Mouse (Mus musculus) erythroid progenitor cell, adult 5-6 weeks (primary cell): ENCODE results near the gene Acss1. TPM values are rescaled to one million over a fixed set of nuclear protein-coding genes. Genes with fewer than 3 reads are reported as not detected.

Experiments used
- ATAC-seq: replicated peaks from 2 replicates; pipeline ENCODE4 v1.8.0; 2016; ENCODE audit warnings: moderate number of reproducible peaks, mild to moderate bottlenecking, moderate TSS enrichment, inconsistent platforms; ENCODE audit not compliant: poor library complexity, low FRiP score, severe bottlenecking
- total RNA-seq, 2 experiments: library from RNA; stranded (forward) in 1 of 2; stranded (reverse) in 1 of 2; fragments of 150-400 nt in 1 of 2; fragments of 186-747, 209-891 nt in 1 of 2; gene quantifications; 2 replicates each; pipeline versions ENCODE4 v1.2.3 to v1.2.4; 2015 to 2017; ENCODE audit warnings: low replicate concordance in 2 of 2

Acss1 gene
- total RNA-seq (2015; ENCODE audit: low replicate concordance) (28.1 and 35.6 TPM in 2 replicates), total RNA-seq (2017; ENCODE audit: low replicate concordance) (34.8 and 43.3 TPM in 2 replicates)

- peak; percentile 71 for ATAC-seq
Measured at GRCm38 (mm10) chr2:150667820-150668766, at the start of gene Acss1. Gene Acss1, minus strand, starts transcription at chr2:150668500.

DNA sequence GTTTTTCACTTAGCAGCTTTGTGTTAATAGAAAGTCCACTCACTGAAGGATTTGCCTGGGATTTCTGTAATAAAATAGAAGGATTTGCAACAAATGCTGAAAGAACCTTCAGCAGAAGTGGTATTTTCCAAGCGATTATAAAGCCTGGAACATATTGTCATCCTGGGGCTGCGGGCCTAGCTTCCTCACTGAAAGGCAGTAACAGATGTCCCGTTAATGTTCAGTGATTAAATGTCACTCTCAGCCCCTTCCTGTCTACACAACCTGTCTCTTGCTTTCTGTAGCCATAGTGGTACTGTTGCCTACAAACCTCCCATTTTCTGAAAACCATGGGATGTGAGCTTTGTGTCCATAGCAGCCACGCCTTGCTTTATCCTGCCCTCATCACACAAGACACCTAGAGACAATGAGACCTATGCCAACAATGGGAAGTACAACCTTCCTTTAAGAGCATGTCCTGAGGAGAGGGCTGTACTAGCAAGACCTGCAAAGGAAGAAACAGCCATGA is 43.9 kb upstream of the Acss1 start:
- ATAC-seq: no peak

GRCm38 (mm10) chr2:150691481-150692170 is 23.3 kb upstream of the Acss1 start:
- no peak for ATAC-seq

- ATAC-seq: no peak
Measured at GRCm38 (mm10) chr2:150690216-150690615, 21.9 kb upstream of the Acss1 start.

- ATAC-seq: no peak
Measured at GRCm38 (mm10) chr2:150689223-150689800, 21.0 kb upstream of the Acss1 start, which contains the start of gene Vsx1. Gene Vsx1, minus strand, starts transcription at chr2:150689360.

- ATAC-seq: 0 out of 2 replicates have a peak, but pooled peaks have one; percentile 34
Measured at GRCm38 (mm10) chr2:150688541-150689186, 20.4 kb upstream of the Acss1 start.

DNA sequence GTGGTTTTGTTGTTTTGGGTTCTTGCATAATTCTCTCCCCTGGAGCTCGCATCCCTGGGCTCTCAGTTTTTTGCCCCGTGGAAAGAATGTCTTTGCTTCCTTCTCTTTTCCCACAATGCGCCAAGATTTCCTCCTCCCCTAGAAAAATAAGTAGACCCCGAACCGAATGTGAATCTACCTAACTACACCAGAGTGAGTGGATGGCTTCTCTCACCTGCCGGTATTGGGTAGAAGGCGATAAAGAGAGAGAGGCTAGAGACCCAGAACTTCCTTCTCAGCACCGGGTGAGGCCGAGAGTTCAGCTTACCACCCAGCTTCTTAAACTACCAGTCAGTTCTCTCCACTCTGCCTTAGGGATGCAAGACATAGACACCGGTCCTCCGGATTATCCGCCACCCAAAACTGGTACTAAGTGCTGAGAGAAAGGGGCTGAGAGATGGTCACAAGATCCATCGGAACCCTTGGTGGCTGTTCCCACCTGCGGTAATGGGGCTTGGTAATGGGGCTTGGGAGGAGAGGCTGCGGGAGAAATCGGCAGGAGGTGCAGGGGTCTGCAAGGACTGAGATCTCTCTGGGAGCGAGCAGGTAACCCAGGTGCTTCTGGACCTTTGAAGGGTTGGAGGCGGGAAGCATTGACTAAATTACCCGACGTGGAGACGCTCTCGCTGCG is 19.7 kb upstream of the Acss1 start:
- no peak for ATAC-seq

- no peak for ATAC-seq
Measured at GRCm38 (mm10) chr2:150685389-150685788, 17.1 kb upstream of the Acss1 start.

DNA sequence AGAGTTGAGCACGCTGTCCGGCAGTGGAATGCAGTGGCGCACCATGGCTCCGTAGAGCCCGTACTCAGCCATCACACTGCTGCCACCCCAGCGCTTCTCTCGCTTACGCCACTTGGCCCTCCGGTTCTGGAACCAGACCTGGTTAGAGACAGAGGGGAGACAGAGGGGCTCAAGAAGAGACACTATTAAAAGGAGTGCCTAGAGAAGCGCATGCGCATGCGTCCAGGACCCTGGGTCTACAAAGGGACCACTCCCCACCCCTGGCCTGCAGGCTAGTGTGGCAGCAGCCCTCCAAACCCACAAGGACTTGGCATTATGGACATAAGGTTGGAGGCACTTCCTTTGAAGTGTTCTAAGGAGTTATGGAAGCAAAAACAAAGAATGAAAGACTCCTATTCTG is 16.2 kb upstream of the Acss1 start:
- ATAC-seq: no peak

GRCm38 (mm10) chr2:150681581-150681980 is 13.3 kb upstream of the Acss1 start:
- ATAC-seq: no peak

- 0 out of 2 replicates have a peak, but pooled peaks have one; percentile 40 for ATAC-seq
Measured at GRCm38 (mm10) chr2:150678392-150678791, 10.1 kb upstream of the Acss1 start.

DNA sequence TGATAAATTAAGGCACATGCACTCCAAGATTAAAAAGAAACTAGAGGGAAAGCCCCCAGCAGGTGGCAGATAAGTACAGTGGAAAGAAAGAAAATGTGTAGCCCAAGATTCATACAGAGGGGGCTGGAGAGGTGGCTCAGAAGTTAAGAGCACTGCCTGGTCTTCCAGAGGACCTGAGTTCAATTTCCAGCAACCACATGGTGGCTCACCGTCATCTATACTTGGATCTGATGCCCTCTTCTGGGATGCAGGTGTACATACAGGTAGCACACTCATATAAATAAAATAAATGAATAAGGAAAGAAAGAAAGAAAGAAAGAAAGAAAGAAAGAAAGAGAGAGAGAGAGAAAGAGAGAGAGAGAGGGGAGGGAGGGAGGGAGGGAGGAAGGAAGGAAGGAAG is 7.2 kb upstream of the Acss1 start:
- ATAC-seq: no peak

GRCm38 (mm10) chr2:150674900-150675299 is 6.6 kb upstream of the Acss1 start:
- ATAC-seq: peak; percentile 73; the same call in 1 of the 2 replicates

GRCm38 (mm10) chr2:150673929-150674328 is 5.6 kb upstream of the Acss1 start:
- ATAC-seq: no peak

DNA sequence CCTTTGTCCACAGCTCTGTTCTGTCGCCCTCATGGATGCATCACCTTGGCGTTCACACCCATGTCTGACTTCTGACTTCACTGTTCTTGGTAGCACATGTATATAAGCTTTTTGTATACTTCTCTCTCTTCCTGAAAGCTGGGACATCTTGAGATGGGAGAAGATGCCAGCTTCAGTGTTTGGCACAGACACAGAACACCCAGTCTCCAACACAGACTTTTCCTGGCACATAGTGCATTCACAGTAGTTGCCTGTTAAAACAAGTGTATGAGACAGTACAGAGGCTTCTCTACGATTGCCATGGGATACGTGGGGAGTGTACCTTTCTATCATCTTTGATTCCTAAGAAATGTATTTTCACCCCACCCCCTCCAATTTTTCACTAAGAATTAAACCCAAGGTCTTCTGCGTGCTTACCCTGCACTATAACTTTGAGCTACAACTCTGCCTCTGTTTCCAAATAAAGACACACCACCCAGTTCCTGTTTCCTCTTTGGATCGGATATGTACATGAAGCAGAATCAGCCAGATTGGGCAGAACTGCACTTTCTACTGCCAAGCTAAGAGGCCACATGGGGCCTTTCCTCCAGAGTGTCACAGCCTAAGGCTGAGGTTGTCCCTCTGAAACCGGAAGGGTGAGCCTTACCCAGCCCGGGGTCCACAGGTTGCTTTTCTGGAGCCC is 3.5 kb upstream of the Acss1 start:
- no peak for ATAC-seq

GRCm38 (mm10) chr2:150670926-150671325 is 2.6 kb upstream of the Acss1 start:
- ATAC-seq: no peak

DNA sequence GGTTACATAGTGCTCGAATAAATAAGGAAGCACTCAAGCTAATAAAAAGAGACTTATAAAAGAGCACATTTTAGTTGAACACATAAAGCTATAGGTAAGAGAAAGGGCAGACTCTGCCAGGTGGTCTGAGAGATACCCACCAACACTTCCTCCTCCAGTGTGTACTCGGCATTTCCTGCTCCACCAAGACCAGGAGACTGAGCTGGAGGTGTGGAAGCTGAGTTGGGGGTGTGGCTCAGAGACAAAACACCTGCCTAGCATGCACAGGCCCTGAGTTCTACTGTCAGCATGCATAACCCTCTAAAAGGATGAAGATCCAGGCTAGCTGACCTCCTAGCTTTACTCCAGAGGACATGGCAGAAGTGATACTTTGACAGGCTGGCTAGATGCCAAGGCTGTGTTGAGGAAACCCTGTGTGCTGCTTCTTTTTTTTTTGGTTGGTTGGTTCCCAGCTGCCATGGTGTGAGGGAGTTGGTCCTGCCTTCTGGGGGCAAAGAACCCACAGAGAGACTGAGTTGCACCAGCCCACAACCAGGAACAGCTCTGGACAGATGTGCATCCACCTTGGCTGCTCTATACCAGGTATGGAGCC is 1.2 kb upstream of the Acss1 start:
- no peak for ATAC-seq

GRCm38 (mm10) chr2:150668956-150669355 is 656 bp upstream of the Acss1 start:
- no peak for ATAC-seq
